Mouse (Mus musculus) intestine, embryonic 16.5 days (tissue): ENCODE measurements around the gene Mapk8ip1. TPM values are rescaled to one million over a fixed set of nuclear protein-coding genes. Genes with fewer than 3 reads are reported as not detected.
A peak's percentile ranks its signal among the peaks of the same experiment; 100 is the strongest.

Experiments used
- ATAC-seq: fragments of 200-750 bp; cut with Nextera tagmentation; 2 replicates; pipeline ENCODE4 v1.8.0; 2017; ENCODE audit warnings: moderate TSS enrichment, moderate library complexity
- H3K27ac ChIP-seq: fragments of 300-500 bp; sonication (generic); 2 replicates; pipeline ENCODE4 v1.5.1; 2014; ENCODE audit warnings: mild to moderate bottlenecking, low read length
- H3K27me3 ChIP-seq: fragments of 300-500 bp; sonication (generic); replicated peaks from 2 replicates; pipeline ENCODE4 v1.6.1; 2014; ENCODE audit warnings: low read length, control low read depth, mixed read lengths; ENCODE audit not compliant: control insufficient read depth, insufficient read depth
- H3K36me3 ChIP-seq: fragments of 300-500 bp; sonication (generic); 2 replicates; pipeline ENCODE4 v1.6.1; 2014; ENCODE audit warnings: low read length, control low read depth; ENCODE audit not compliant: control insufficient read depth, insufficient read depth
- H3K4me1 ChIP-seq: fragments of 300-500 bp; sonication (generic); 2 replicates; pipeline ENCODE4 v1.6.1; 2014; ENCODE audit warnings: low read length, control low read depth, mixed read lengths; ENCODE audit not compliant: control insufficient read depth, insufficient read depth
- H3K4me2 ChIP-seq: fragments of 300-500 bp; sonication (generic); 2 replicates; pipeline ENCODE4 v1.6.1; 2014; ENCODE audit warnings: low read depth, low read length, control low read depth
- H3K4me3 ChIP-seq: fragments of 300-500 bp; sonication (generic); 2 replicates; pipeline ENCODE4 v1.5.1; 2014; ENCODE audit warnings: mild to moderate bottlenecking, low read length
- H3K9ac ChIP-seq: fragments of 300-500 bp; sonication (generic); 2 replicates; pipeline ENCODE4 v1.6.1; 2014; ENCODE audit warnings: low read depth, low read length
- H3K9me3 ChIP-seq: fragments of 300-500 bp; sonication (generic); 2 replicates; pipeline ENCODE4 v1.6.1; 2016; ENCODE audit warnings: low read length, control low read depth; ENCODE audit not compliant: control insufficient read depth
- WGBS: fragments of 180-500 bp; shearing (Covaris S2); extraction: QIAGEN DNeasy Blood & Tissue Kit; methylation state at CpG from one replicate; pipeline ENCODE4 v1.1.7; 2014; 5-methylcytosine and 5-hydroxymethylcytosine counted together
- polyA plus RNA-seq: library from polyadenylated mRNA; unstranded; fragments of >200 nt; fragmentation: Nextera tagmentation; extraction: Ambion mirVana; gene quantifications from 2 replicates; pipeline ENCODE4 v1.2.1, GENCODE M21; 2015

Gene Mapk8ip1
- polyA plus RNA-seq, 1 experiment from 2014 or later = 10.6 TPM

DNA sequence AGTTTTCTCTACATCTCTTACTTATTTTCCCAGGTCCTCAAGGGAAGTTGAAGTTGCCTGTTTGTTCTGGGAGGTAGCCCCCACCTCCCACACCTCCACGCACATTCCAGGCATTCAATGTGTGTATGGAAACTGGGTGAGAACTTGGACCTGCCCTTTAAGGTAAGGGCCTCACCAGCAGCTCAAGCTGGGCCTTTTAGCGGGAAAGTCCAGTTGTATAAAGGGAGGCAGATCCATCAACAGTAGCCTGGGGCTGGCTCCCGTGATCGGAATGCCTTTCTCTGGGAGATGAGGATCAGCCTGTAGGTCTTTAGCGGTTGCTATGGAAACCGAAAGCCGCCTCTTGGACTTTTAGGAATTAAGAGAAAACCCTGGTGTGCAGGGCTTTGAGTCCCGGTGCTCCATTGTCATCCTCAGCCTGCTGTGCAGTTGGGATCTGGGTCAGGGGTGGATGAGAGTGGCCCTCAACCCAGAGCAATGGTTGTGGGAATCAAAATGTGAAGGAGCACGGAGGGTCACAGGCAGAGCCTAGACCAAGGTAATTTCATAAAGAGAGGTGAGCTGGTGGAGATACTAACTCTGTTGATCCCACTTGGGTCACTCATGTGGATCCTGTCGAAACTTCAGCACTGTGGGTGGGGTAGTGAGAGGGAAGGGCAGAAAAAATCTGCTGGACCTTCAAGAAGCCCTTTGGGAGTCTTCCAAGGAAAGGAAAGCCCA, 28.9 kb downstream of the Mapk8ip1 start:
- Histone ChIP-seq H3K4me2 (peak overlapping the region; percentile 88; the same call in 1 of the 2 replicates), H3K27ac (peak overlapping the region; percentile 50), H3K4me1 (peaks cover 44% of the 10 kb centered on the region), H3K36me3 (0 out of 2 replicates have a peak, but pooled peaks cover under 1% of the 10 kb centered on the region), H3K9ac (no peak overlapping the region), H3K27me3 (peaks cover 10% of the 10 kb centered on the region; the same call in 1 of the 2 replicates), H3K9me3 (no peaks in the 10 kb centered on the region), H3K4me3 (no peak overlapping the region)
- no peak for ATAC-seq
- 34% methylated on average over 10 of the region's 10 CpGs for WGBS

DNA sequence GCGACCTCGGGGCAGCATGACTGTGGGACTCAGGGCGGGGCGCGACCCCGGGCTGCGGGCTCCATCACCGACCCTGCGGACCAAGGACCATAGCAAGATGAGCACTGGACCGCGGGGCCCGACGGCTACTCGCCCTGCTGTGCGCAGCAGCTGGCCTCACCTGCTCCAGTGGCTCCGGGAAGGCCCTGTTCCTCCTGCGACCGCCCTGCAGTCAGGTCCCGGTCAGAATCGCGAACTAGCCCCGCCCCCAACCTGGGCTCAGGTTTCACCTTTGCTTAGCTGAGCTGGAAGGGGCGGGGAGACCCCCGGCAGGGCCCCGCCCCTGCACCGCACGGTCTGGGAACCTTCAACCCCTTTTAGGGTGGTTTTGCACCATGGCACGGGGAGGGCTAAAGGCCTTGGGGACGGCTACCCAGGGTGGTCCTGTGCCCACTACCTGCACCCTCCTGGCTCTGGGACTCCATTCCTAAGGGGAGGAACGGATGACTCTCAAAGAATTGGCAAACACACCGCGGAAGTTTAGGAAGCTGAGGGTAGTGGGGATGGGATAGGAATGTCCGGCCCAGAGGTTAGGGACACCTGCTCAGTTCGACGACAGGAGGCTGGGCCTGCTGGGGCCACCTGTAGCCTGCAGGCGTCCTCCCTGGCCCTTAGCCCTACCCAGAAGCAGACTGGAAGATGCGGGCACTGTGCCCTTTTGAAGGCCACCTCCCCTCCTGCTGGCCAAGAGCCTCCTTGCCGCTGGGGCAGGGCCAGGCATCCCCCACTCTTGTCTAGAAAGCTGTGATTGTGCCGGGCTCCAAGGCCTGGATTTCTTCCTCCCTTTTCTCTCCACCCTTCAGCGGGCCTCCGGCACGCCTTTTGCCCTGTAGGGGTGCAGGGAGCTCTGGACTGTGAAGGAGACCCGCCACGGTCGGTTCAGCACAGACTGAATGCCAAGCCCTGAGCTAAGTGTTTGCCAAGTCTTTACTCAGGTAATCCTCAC, 29.9 kb downstream of the Mapk8ip1 start:
- H3K27ac ChIP-seq = peak overlapping the region; percentile 50
- H3K4me1 ChIP-seq = peaks cover 40% of the 10 kb centered on the region
- peaks cover 10% of the 10 kb centered on the region; the same call in 1 of the 2 replicates for H3K27me3 ChIP-seq
- peak overlapping the region; percentile 88 for H3K4me2 ChIP-seq
- peak overlapping the region; percentile 77 for H3K9ac ChIP-seq
- 0 out of 2 replicates have a peak, but pooled peaks cover 5% of the 10 kb centered on the region for H3K36me3 ChIP-seq
- peak; percentile 63 for ATAC-seq
- WGBS = 2% methylated on average over 45 of the region's 45 CpGs
- H3K9me3 ChIP-seq = no peaks in the 10 kb centered on the region
- peak overlapping the region; percentile 60 for H3K4me3 ChIP-seq

DNA sequence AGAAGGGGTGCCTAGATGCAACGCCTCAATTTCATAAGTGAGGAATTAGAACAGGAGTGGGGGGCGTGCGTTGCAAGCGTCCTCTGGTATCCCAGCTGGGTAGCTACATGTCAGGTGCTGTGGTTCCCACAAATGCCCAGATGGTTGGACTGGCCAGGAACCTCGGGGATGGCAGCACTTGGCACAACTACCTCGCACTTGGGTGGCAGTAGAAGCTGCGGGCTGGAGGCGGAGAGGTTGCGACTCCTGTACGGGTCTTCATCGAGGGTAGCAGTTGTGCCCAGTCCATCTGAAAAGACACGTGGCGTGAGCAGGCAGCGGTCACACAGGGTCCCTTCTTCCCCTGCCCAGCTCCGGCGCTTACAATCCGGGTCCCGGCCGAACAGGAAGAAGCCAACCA, 30.7 kb downstream of the Mapk8ip1 start:
- peaks cover 10% of the 10 kb centered on the region; the same call in 1 of the 2 replicates for H3K27me3 ChIP-seq
- H3K9me3 ChIP-seq = no peaks in the 10 kb centered on the region
- peak overlapping the region; percentile 88 for H3K4me2 ChIP-seq
- no peak for ATAC-seq
- H3K27ac ChIP-seq = peak overlapping the region; percentile 50; the same call in 1 of the 2 replicates
- peak overlapping the region; percentile 60 for H3K4me3 ChIP-seq
- 0 out of 2 replicates have a peak, but pooled peaks cover 5% of the 10 kb centered on the region for H3K36me3 ChIP-seq
- H3K9ac ChIP-seq = peak overlapping the region; percentile 77
- H3K4me1 ChIP-seq = peaks cover 36% of the 10 kb centered on the region
- WGBS = 13% methylated on average over 19 of the region's 19 CpGs

DNA sequence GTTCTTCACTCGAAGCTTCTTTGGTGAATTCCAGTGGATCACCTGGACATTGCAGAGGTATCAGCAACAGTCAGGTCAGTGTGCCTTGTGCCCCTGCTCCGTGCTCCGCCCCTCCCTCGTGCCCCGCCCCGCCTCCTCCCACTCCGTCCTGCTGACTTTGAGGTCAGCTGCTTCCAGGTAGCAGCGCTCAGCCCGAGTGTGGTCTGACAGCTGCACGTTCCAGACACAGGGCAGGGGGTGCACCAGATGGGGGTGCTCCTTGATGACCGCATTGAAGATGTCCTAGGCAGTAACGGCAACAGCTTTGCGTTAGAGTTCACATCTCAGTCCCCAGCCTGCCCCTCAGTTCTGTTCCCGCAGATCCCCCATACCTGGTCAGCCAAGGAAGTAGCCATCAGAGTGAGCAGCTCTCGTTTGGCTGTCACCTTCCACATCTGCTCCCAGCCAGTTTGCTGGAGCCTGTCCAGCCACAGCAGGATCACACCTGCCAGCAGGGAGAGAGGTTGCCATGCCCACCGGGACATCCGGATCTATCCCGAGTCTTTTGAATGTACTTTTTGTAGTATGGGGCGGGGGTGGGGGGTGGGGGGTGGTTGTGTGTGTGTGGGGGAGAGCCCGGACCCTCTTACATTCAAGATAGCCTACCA, 33.6 kb downstream of the Mapk8ip1 start:
- H3K9me3 ChIP-seq = no peaks in the 10 kb centered on the region
- 0 out of 2 replicates have a peak, but pooled peaks cover 5% of the 10 kb centered on the region for H3K36me3 ChIP-seq
- 34% methylated on average over 20 of the region's 20 CpGs for WGBS
- H3K4me2 ChIP-seq = no peak overlapping the region
- no peak for ATAC-seq
- peaks cover 21% of the 10 kb centered on the region for H3K4me1 ChIP-seq
- no peak overlapping the region for H3K9ac ChIP-seq
- H3K4me3 ChIP-seq = no peak overlapping the region
- H3K27me3 ChIP-seq = peaks cover 10% of the 10 kb centered on the region; the same call in 1 of the 2 replicates
- H3K27ac ChIP-seq = no peak overlapping the region

DNA sequence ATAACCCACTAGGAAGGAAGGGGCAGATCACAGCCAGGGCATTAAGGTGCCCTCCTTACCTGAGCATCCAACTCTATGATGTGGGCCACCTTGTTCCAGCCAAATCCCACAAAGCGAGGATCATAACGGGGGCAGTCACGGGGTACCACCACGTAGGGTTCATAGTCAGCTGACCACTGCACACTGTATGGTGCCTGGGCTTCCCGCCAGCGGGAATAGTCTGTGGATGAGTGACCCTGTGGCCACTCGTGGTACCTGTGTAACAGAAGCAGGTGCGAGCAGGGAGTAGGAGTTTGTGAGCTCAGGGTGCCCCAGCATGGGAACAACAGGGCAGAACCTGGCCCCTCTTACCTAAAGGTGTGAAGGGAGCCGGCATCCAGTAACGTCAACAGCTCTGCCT, 35.5 kb downstream of the Mapk8ip1 start:
- H3K9me3 ChIP-seq = no peaks in the 10 kb centered on the region
- H3K36me3 ChIP-seq = 0 out of 2 replicates have a peak, but pooled peaks cover 5% of the 10 kb centered on the region
- no peak overlapping the region for H3K4me3 ChIP-seq
- no peak overlapping the region for H3K9ac ChIP-seq
- peaks cover 5% of the 10 kb centered on the region; the same call in 1 of the 2 replicates for H3K27me3 ChIP-seq
- H3K4me2 ChIP-seq = no peak overlapping the region
- WGBS = 87% methylated on average over 10 of the region's 10 CpGs
- no peak overlapping the region for H3K27ac ChIP-seq
- H3K4me1 ChIP-seq = peaks cover 4% of the 10 kb centered on the region
- ATAC-seq = no peak

DNA sequence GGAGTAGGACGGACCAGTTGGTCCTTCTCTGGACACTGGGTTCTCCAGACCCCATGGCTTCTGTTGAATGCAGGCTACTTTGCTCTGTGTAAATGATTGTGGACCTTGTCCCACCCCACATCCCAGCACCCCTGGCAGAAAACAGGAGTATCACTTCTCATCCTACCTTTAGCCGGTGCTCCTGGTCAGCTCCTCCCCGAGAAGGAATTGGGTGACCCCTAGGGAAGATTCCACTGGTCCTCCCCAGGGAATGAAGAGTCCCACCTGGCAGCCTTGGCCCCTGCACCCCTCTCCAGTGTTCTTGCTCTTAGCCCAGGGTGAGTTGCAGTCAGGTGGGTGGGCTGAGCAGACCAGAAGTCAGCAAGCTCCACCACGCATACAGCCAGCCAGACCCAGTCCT, 37.0 kb downstream of the Mapk8ip1 start:
- Histone ChIP-seq H3K27me3 (no peaks in the 10 kb centered on the region), H3K4me2 (no peak overlapping the region), H3K27ac (no peak overlapping the region), H3K9me3 (no peaks in the 10 kb centered on the region), H3K4me3 (no peak overlapping the region), H3K4me1 (0 out of 2 replicates have a peak, but pooled peaks cover 4% of the 10 kb centered on the region), H3K9ac (no peak overlapping the region), H3K36me3 (peaks cover 13% of the 10 kb centered on the region; the same call in 1 of the 2 replicates)
- 91% methylated on average over 4 of the region's 4 CpGs for WGBS
- ATAC-seq = no peak

DNA sequence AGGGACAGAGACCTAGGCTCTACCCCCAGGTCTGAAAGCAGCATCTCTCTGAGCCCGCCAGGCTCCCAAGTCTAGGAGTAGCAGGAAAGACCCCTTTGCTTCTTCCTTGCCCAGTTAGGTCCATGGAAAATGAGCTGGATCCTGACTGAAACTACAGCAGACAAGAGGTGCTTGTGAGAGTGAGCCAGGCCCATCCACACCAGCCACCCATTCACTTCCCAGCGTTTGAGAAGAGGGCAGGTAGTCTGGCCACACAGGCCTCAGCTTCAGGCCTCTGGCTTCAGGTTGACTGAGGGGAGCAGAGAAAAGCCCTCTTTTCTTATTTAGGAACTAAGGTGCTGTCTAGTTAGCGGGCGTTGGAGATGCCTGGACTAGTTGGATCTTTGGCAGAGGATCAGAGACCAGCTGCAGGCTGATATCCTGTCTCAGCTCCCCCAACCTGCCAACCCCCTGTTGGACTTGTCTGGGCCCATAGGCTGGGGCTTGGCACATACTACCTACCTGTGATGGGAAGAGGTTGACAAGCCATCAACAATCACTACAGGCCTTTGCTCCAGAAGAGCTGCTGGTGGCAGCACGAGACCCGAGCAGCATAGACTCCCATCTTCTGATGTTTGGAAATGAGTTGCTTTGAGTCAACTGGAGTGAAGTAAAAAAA, 38.4 kb downstream of the Mapk8ip1 start:
- H3K36me3 ChIP-seq = peaks cover 17% of the 10 kb centered on the region; the same call in 1 of the 2 replicates
- 94% methylated on average over 6 of the region's 6 CpGs for WGBS
- H3K9ac ChIP-seq = no peak overlapping the region
- H3K4me2 ChIP-seq = no peak overlapping the region
- no peaks in the 10 kb centered on the region for H3K27me3 ChIP-seq
- H3K4me1 ChIP-seq = 0 out of 2 replicates have a peak, but pooled peaks cover 4% of the 10 kb centered on the region
- H3K9me3 ChIP-seq = no peaks in the 10 kb centered on the region
- H3K27ac ChIP-seq = no peak overlapping the region
- no peak for ATAC-seq
- H3K4me3 ChIP-seq = no peak overlapping the region

DNA sequence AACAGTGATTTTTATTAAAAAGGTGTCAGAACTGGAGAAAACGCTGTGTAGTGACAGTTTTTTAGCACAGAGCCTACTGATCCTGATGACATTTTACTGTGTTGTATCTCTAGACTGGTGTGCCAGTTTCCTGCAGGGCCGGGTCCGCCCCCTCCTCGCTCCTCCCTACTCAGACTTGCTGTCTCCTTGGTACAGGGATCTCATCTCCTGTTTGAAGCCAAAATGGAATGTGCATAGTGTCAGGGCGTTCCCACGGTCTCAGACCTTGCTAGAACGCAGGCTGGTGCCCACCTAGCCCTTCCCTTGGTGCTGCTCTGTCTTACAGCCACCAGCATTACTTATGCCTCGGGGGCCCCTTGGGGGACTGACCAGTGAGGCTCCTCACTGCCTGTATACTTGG, 39.3 kb downstream of the Mapk8ip1 start:
- 90% methylated on average over 8 of the region's 8 CpGs for WGBS
- Histone ChIP-seq H3K27ac (no peak overlapping the region), H3K4me2 (no peak overlapping the region), H3K4me3 (no peak overlapping the region), H3K4me1 (0 out of 2 replicates have a peak, but pooled peaks cover 4% of the 10 kb centered on the region), H3K9me3 (no peaks in the 10 kb centered on the region), H3K9ac (no peak overlapping the region), H3K36me3 (peaks cover 16% of the 10 kb centered on the region; the same call in 1 of the 2 replicates), H3K27me3 (no peaks in the 10 kb centered on the region)
- no peak for ATAC-seq
